11 mouse cellular contexts compared by ENCODE assay signal in the genomic region with DNA sequence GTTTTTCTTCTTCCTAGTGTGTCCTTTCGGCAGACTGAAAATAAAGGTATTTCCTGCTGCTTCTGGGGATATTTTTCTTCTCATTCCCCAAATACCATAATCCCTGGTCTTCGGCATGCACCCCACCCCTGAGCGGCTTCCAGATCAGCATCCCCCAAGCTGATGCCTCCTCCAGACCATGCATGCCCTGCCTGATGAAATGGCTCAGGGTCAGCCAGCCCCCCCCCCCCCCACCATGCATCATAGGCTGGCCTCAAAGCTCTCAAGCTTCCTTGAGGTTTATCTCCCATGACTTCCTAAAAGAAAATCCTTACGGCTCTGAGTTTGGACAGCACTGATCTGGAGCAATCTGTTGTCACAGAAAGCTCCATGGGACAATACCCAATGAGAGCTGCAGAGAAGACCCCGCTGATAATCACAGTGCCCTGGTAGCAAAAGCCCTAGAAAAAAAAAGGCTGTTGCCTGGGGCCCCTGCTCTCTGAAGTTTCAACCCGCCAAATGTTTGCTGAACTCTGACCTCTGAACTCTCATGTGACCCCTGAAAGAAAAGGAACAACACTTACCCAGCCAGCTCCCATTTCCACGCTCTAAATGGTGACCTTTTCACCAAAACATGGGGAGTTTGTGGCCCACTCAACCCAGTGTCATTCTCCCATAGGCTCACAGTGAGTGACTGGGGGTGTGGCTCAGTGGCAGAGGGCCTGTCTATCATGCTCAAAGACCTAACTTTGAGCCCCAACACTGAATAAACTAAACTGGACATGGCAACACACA. TPM values are rescaled to one million over a fixed set of nuclear protein-coding genes. Genes with fewer than 3 reads are reported as not detected.
DNase-seq lines count a peak whose midpoint lies in the region; ATAC-seq and TF ChIP-seq lines count a peak whose summit lies in the region.
"Had no signal": no experiment of that assay in that cellular context is flagged by ENCODE, and none has a peak within 500 bp of the region (broad histone marks: within the 10 kb centered on the region; RNA-seq: fewer than 3 reads in every experiment).

No protein-coding gene starts in this region.

- H3K36me3 ChIP-seq in hindbrain, embryonic 10.5 days: peaks cover 26% of the 10 kb centered on the region
- no peaks in the 10 kb centered on the region for H3K36me3 ChIP-seq in hindbrain, postnatal 0 days (ENCODE audit: insufficient read depth, low read length)
- H3K36me3 ChIP-seq in hindbrain, embryonic 12.5 days: peaks cover 16% of the 10 kb centered on the region
- H3K36me3 ChIP-seq in neural tube, embryonic 11.5 days (ENCODE audit: control insufficient read depth, insufficient read depth, low read length): peaks cover 5% of the 10 kb centered on the region; the same call in 1 of the 2 replicates

- no peak overlapping the region for H3K4me3 ChIP-seq in hindbrain, embryonic 10.5 days
- no peak overlapping the region for H3K4me3 ChIP-seq in hindbrain, postnatal 0 days (ENCODE audit: low read length)
- no peak overlapping the region for H3K4me3 ChIP-seq in hindbrain, embryonic 12.5 days
- no peak overlapping the region for H3K4me3 ChIP-seq in neural tube, embryonic 11.5 days (ENCODE audit: low read depth, low read length)

- ATAC-seq in hindbrain, postnatal 0 days: no peak
- ATAC-seq in hindbrain, embryonic 12.5 days (ENCODE audit: low FRiP score): no peak
- ATAC-seq in neural tube, embryonic 11.5 days (ENCODE audit: insufficient read depth, low FRiP score, low TSS enrichment): peak; percentile 3
- ATAC-seq: CD4-positive, CD25-positive, alpha-beta regulatory T cell, adult 4 months had no signal

- peak; percentile 80 for DNase-seq in hindbrain, embryonic 10.5 days (ENCODE audit: low spot score)
- no peak for DNase-seq in hindbrain, postnatal 0 days (ENCODE audit: low spot score)
- DNase-seq in embryo, embryonic 10.5 days (ENCODE audit: low spot score): peak; percentile 87
- DNase-seq in neural tube, embryonic 11.5 days (ENCODE audit: low spot score): peak; percentile 42
- no peak for DNase-seq in B cell, adult 2 months
- DNase-seq in layer of hippocampus, adult 11-12 months (ENCODE audit: low spot score): no peak
- DNase-seq: kidney, adult 2 months; lung, postnatal 36 days had no signal

- H3K4me1 ChIP-seq in hindbrain, embryonic 10.5 days (replicated peaks): peaks cover 75% of the 10 kb centered on the region
- H3K4me1 ChIP-seq in hindbrain, postnatal 0 days (ENCODE audit: insufficient read depth, low read length): peaks cover 25% of the 10 kb centered on the region
- H3K4me1 ChIP-seq in hindbrain, embryonic 12.5 days: peaks cover 71% of the 10 kb centered on the region
- H3K4me1 ChIP-seq in neural tube, embryonic 11.5 days (ENCODE audit: control insufficient read depth, insufficient read depth, low read length): peaks cover 58% of the 10 kb centered on the region

- no peak overlapping the region for H3K9ac ChIP-seq in hindbrain, postnatal 0 days (replicated peaks; ENCODE audit: low read length)
- H3K9ac ChIP-seq in hindbrain, embryonic 12.5 days: no peak overlapping the region
- H3K9ac ChIP-seq in neural tube, embryonic 11.5 days (ENCODE audit: low read length): no peak overlapping the region

- H3K27ac ChIP-seq in hindbrain, embryonic 10.5 days: peak overlapping the region; percentile 86
- no peak overlapping the region for H3K27ac ChIP-seq in hindbrain, postnatal 0 days
- H3K27ac ChIP-seq in hindbrain, embryonic 12.5 days: peak overlapping the region; percentile 78
- H3K27ac ChIP-seq in neural tube, embryonic 11.5 days (ENCODE audit: low read depth, low read length): peak overlapping the region; percentile 77

- peaks cover 10% of the 10 kb centered on the region for H3K9me3 ChIP-seq in hindbrain, embryonic 10.5 days
- no peaks in the 10 kb centered on the region for H3K9me3 ChIP-seq in hindbrain, postnatal 0 days (ENCODE audit: low read length)
- 0 out of 2 replicates have a peak, but pooled peaks cover 8% of the 10 kb centered on the region for H3K9me3 ChIP-seq in hindbrain, embryonic 12.5 days (replicated peaks)
- no peaks in the 10 kb centered on the region; the same call in 1 of the 2 replicates for H3K9me3 ChIP-seq in neural tube, embryonic 11.5 days (ENCODE audit: control insufficient read depth, low read length)

- H3K4me2 ChIP-seq in hindbrain, postnatal 0 days (ENCODE audit: low read depth, low read length): no peak overlapping the region
- no peak overlapping the region for H3K4me2 ChIP-seq in hindbrain, embryonic 12.5 days (replicated peaks)
- no peak overlapping the region for H3K4me2 ChIP-seq in neural tube, embryonic 11.5 days (ENCODE audit: low read depth)
- H3K4me2 ChIP-seq: liver, embryonic 11.5 days had no signal

- no peaks in the 10 kb centered on the region for H3K27me3 ChIP-seq in hindbrain, embryonic 10.5 days (ENCODE audit: insufficient read depth, poor library complexity, severe bottlenecking)
- no peaks in the 10 kb centered on the region for H3K27me3 ChIP-seq in hindbrain, postnatal 0 days (ENCODE audit: insufficient read depth, low read length)
- H3K27me3 ChIP-seq in hindbrain, embryonic 12.5 days: no peaks in the 10 kb centered on the region
- no peaks in the 10 kb centered on the region for H3K27me3 ChIP-seq in neural tube, embryonic 11.5 days (ENCODE audit: control insufficient read depth, insufficient read depth, low read length)

- no peak for TF ChIP-seq CTCF in hindbrain, postnatal 0 days (IDR thresholded peaks at IDR 0.05; ENCODE audit: low read depth)

- 14% methylated on average over 7 of the region's 7 CpGs for WGBS in hindbrain, embryonic 10.5 days
- 34% methylated on average over 7 of the region's 7 CpGs for WGBS in hindbrain, postnatal 0 days
- 17% methylated on average over 7 of the region's 7 CpGs for WGBS in hindbrain, embryonic 12.5 days
- WGBS in neural tube, embryonic 11.5 days: 22% methylated on average over 7 of the region's 7 CpGs

RNA-seq across cellular contexts. Expression of a gene that starts 43.8 kb away (rescaled TPM):
- polyA plus RNA-seq in hindbrain, embryonic 10.5 days (2016; fragmentation: Nextera tagmentation; extraction: Ambion mirVana): 48.6 and 55.1 TPM in 2 replicates
- 23.5 and 26.2 TPM in 2 replicates for total RNA-seq in hindbrain, postnatal 0 days (2014; rRNA removed)
- 11.1 and 12.3 TPM in 2 replicates for polyA plus RNA-seq in hindbrain, postnatal 0 days (2015; fragmentation: Nextera tagmentation; extraction: Ambion mirVana)
- 34.2 and 39.0 TPM in 2 replicates for polyA plus RNA-seq in hindbrain, embryonic 12.5 days (2016; fragmentation: Nextera tagmentation; extraction: Ambion mirVana)
- 71.9 and 72.3 TPM in 2 replicates for polyA plus RNA-seq in neural tube, embryonic 11.5 days (2014; fragmentation: Nextera tagmentation; extraction: Ambion mirVana)

Comparison
In these comparisons a context has a peak if more than half of its experiments do, and no peak if none do; other contexts are left out.
1. DNase-seq: peak in hindbrain, embryonic 10.5 days (single experiment), embryo, embryonic 10.5 days (single experiment) and neural tube, embryonic 11.5 days (single experiment); none in hindbrain, postnatal 0 days (single experiment), B cell, adult 2 months (0 of 2) and layer of hippocampus, adult 11-12 months (single experiment).